Mouse (Mus musculus): ENCODE measurements around the gene Cox6a2. TPM values are rescaled to one million over a fixed set of nuclear protein-coding genes. Genes with fewer than 3 reads are reported as not detected.

The Cox6a2 gene
- polyA plus RNA-seq, 1 experiment from 2014 or later = 0.36 TPM

GRCm38 (mm10) chr7:128246496-128247391 lies 40.6 kb upstream of the Cox6a2 start, which contains the start of gene Tgfb1i1:
TSS of gene Tgfb1i1 (plus strand) at chr7:128246812.
- Histone ChIP-seq H3K27ac (ENCODE audit: low read depth, low read length) (peak within 1 kb of the TSS; percentile 17; the same call in 1 of the 2 replicates), H3K36me3 (ENCODE audit: control insufficient read depth, insufficient read depth, low read length) (no peaks in the 10 kb centered on the region), H3K4me1 (replicated peaks; ENCODE audit: control insufficient read depth, insufficient read depth, low read length) (no peaks in the 10 kb centered on the region), H3K9me3 (ENCODE audit: control insufficient read depth, low read length) (no peaks in the 10 kb centered on the region), H3K4me2 (replicated peaks; ENCODE audit: low read depth, low read length) (peak within 1 kb of the TSS; percentile 52), H3K27me3 (ENCODE audit: control insufficient read depth, insufficient read depth, low read length) (peaks cover 3% of the 10 kb centered on the region; the same call in 1 of the 2 replicates), H3K9ac (ENCODE audit: low read depth, low read length) (peak within 1 kb of the TSS; percentile 57), H3K4me3 (ENCODE audit: low read depth, low read length) (peak within 1 kb of the TSS; percentile 28)
- ATAC-seq (ENCODE audit: low FRiP score) = peak; percentile 58
- peak; percentile 60 for DNase-seq (ENCODE audit: low spot score)
- 4% methylated on average over 26 of the region's 30 CpGs for WGBS

- no peaks in the 10 kb centered on the region for H3K9me3 ChIP-seq (ENCODE audit: control insufficient read depth, low read length)
- H3K4me3 ChIP-seq (ENCODE audit: low read depth, low read length) = no peak overlapping the region
- H3K9ac ChIP-seq (ENCODE audit: low read depth, low read length) = no peak overlapping the region
- H3K27ac ChIP-seq (ENCODE audit: low read depth, low read length) = no peak overlapping the region
- H3K4me2 ChIP-seq (replicated peaks; ENCODE audit: low read depth, low read length) = no peak overlapping the region
- DNase-seq (ENCODE audit: low spot score) (no peak), ATAC-seq (ENCODE audit: low FRiP score) (no peak)
- H3K4me1 ChIP-seq (replicated peaks; ENCODE audit: control insufficient read depth, insufficient read depth, low read length) = no peaks in the 10 kb centered on the region
- 92% methylated on average over 4 of the region's 4 CpGs for WGBS
- H3K36me3 ChIP-seq (ENCODE audit: control insufficient read depth, insufficient read depth, low read length) = no peaks in the 10 kb centered on the region
- H3K27me3 ChIP-seq (ENCODE audit: control insufficient read depth, insufficient read depth, low read length) = no peaks in the 10 kb centered on the region
Observed at GRCm38 (mm10) chr7:128245547-128245946, 39.4 kb upstream of the Cox6a2 start.

GRCm38 (mm10) chr7:128244410-128245025 lies 38.3 kb upstream of the Cox6a2 start:
- Histone ChIP-seq H3K36me3 (ENCODE audit: control insufficient read depth, insufficient read depth, low read length) (no peaks in the 10 kb centered on the region), H3K27ac (ENCODE audit: low read depth, low read length) (no peak overlapping the region), H3K4me1 (replicated peaks; ENCODE audit: control insufficient read depth, insufficient read depth, low read length) (no peaks in the 10 kb centered on the region), H3K9me3 (ENCODE audit: control insufficient read depth, low read length) (no peaks in the 10 kb centered on the region), H3K4me3 (ENCODE audit: low read depth, low read length) (no peak overlapping the region), H3K27me3 (ENCODE audit: control insufficient read depth, insufficient read depth, low read length) (no peaks in the 10 kb centered on the region), H3K9ac (ENCODE audit: low read depth, low read length) (0 out of 2 replicates have a peak overlapping the region, but pooled peaks have one; percentile 1), H3K4me2 (replicated peaks; ENCODE audit: low read depth, low read length) (no peak overlapping the region)
- no peak for ATAC-seq (ENCODE audit: low FRiP score)
- 82% methylated on average over 18 of the region's 18 CpGs for WGBS
- no peak for DNase-seq (ENCODE audit: low spot score)

GRCm38 (mm10) chr7:128243921-128244320 lies 37.7 kb upstream of the Cox6a2 start:
- DNase-seq (ENCODE audit: low spot score) (no peak), ATAC-seq (ENCODE audit: low FRiP score) (no peak)
- H3K4me1 ChIP-seq (replicated peaks; ENCODE audit: control insufficient read depth, insufficient read depth, low read length) = no peaks in the 10 kb centered on the region
- WGBS = 47% methylated on average over 10 of the region's 10 CpGs
- H3K9me3 ChIP-seq (ENCODE audit: control insufficient read depth, low read length) = no peaks in the 10 kb centered on the region
- H3K27ac ChIP-seq (ENCODE audit: low read depth, low read length) = no peak overlapping the region
- H3K36me3 ChIP-seq (ENCODE audit: control insufficient read depth, insufficient read depth, low read length) = no peaks in the 10 kb centered on the region
- H3K4me3 ChIP-seq (ENCODE audit: low read depth, low read length) = no peak overlapping the region
- no peaks in the 10 kb centered on the region for H3K27me3 ChIP-seq (ENCODE audit: control insufficient read depth, insufficient read depth, low read length)
- no peak overlapping the region for H3K4me2 ChIP-seq (replicated peaks; ENCODE audit: low read depth, low read length)
- no peak overlapping the region for H3K9ac ChIP-seq (ENCODE audit: low read depth, low read length)

- H3K4me3 ChIP-seq (ENCODE audit: low read depth, low read length) = no peak overlapping the region
- no peak overlapping the region for H3K9ac ChIP-seq (ENCODE audit: low read depth, low read length)
- 96% methylated on average over 16 of the region's 16 CpGs for WGBS
- H3K27me3 ChIP-seq (ENCODE audit: control insufficient read depth, insufficient read depth, low read length) = no peaks in the 10 kb centered on the region
- no peak overlapping the region for H3K4me2 ChIP-seq (replicated peaks; ENCODE audit: low read depth, low read length)
- H3K9me3 ChIP-seq (ENCODE audit: control insufficient read depth, low read length) = no peaks in the 10 kb centered on the region
- no peaks in the 10 kb centered on the region for H3K36me3 ChIP-seq (ENCODE audit: control insufficient read depth, insufficient read depth, low read length)
- H3K4me1 ChIP-seq (replicated peaks; ENCODE audit: control insufficient read depth, insufficient read depth, low read length) = no peaks in the 10 kb centered on the region
- ATAC-seq (ENCODE audit: low FRiP score) = no peak
- DNase-seq (ENCODE audit: low spot score) = no peak
- no peak overlapping the region for H3K27ac ChIP-seq (ENCODE audit: low read depth, low read length)
Observed at GRCm38 (mm10) chr7:128242331-128242730, 36.1 kb upstream of the Cox6a2 start.

- H3K36me3 ChIP-seq (ENCODE audit: control insufficient read depth, insufficient read depth, low read length) = no peaks in the 10 kb centered on the region
- H3K27ac ChIP-seq (ENCODE audit: low read depth, low read length) = no peak overlapping the region
- no peak overlapping the region for H3K4me2 ChIP-seq (replicated peaks; ENCODE audit: low read depth, low read length)
- H3K27me3 ChIP-seq (ENCODE audit: control insufficient read depth, insufficient read depth, low read length) = no peaks in the 10 kb centered on the region
- ATAC-seq (ENCODE audit: low FRiP score) = no peak
- 96% methylated on average over 27 of the region's 27 CpGs for WGBS
- H3K4me3 ChIP-seq (ENCODE audit: low read depth, low read length) = no peak overlapping the region
- H3K4me1 ChIP-seq (replicated peaks; ENCODE audit: control insufficient read depth, insufficient read depth, low read length) = 0 out of 2 replicates have a peak, but pooled peaks cover 4% of the 10 kb centered on the region
- H3K9ac ChIP-seq (ENCODE audit: low read depth, low read length) = no peak overlapping the region
- H3K9me3 ChIP-seq (ENCODE audit: control insufficient read depth, low read length) = no peaks in the 10 kb centered on the region
- DNase-seq (ENCODE audit: low spot score) = no peak
Observed at GRCm38 (mm10) chr7:128240131-128240784, 34.1 kb upstream of the Cox6a2 start.

GRCm38 (mm10) chr7:128238991-128239390 lies 32.8 kb upstream of the Cox6a2 start:
- H3K9ac ChIP-seq (ENCODE audit: low read depth, low read length) = no peak overlapping the region
- 0 out of 2 replicates have a peak, but pooled peaks cover 4% of the 10 kb centered on the region for H3K4me1 ChIP-seq (replicated peaks; ENCODE audit: control insufficient read depth, insufficient read depth, low read length)
- H3K27ac ChIP-seq (ENCODE audit: low read depth, low read length) = no peak overlapping the region
- H3K9me3 ChIP-seq (ENCODE audit: control insufficient read depth, low read length) = no peaks in the 10 kb centered on the region
- H3K4me2 ChIP-seq (replicated peaks; ENCODE audit: low read depth, low read length) = no peak overlapping the region
- H3K36me3 ChIP-seq (ENCODE audit: control insufficient read depth, insufficient read depth, low read length) = no peaks in the 10 kb centered on the region
- DNase-seq (ENCODE audit: low spot score) (peak; percentile 55), ATAC-seq (ENCODE audit: low FRiP score) (no peak)
- H3K27me3 ChIP-seq (ENCODE audit: control insufficient read depth, insufficient read depth, low read length) = no peaks in the 10 kb centered on the region
- H3K4me3 ChIP-seq (ENCODE audit: low read depth, low read length) = peak overlapping the region; percentile 70
- 33% methylated on average over 4 of the region's 4 CpGs for WGBS

- ATAC-seq (ENCODE audit: low FRiP score) = peak; percentile 93
- Histone ChIP-seq H3K27ac (ENCODE audit: low read depth, low read length) (peak within 1 kb of the TSS; percentile 94), H3K9me3 (ENCODE audit: control insufficient read depth, low read length) (no peaks in the 10 kb centered on the region), H3K4me3 (ENCODE audit: low read depth, low read length) (peak within 1 kb of the TSS; percentile 70), H3K36me3 (ENCODE audit: control insufficient read depth, insufficient read depth, low read length) (no peaks in the 10 kb centered on the region), H3K4me1 (replicated peaks; ENCODE audit: control insufficient read depth, insufficient read depth, low read length) (0 out of 2 replicates have a peak, but pooled peaks cover 4% of the 10 kb centered on the region), H3K27me3 (ENCODE audit: control insufficient read depth, insufficient read depth, low read length) (no peaks in the 10 kb centered on the region), H3K4me2 (replicated peaks; ENCODE audit: low read depth, low read length) (peak within 1 kb of the TSS; percentile 81), H3K9ac (ENCODE audit: low read depth, low read length) (peak within 1 kb of the TSS; percentile 87)
- under 1% methylated on average over 70 of the region's 72 CpGs for WGBS
- peak; percentile 100 for DNase-seq (ENCODE audit: low spot score)
Observed at GRCm38 (mm10) chr7:128237927-128238778, 32.0 kb upstream of the Cox6a2 start, which contains the start of gene 9130023H24Rik. TSS of gene 9130023H24Rik (minus strand) at chr7:128238031.

Measured in hindbrain, embryonic 11.5 days (tissue).